Mouse (Mus musculus) MN1 (cell line): Measurements from ENCODE around the gene Krt8.

Source experiments
- DNase-seq: peaks from one replicate; pipeline ENCODE4 v3.0.0-alpha.2; 2016; ENCODE audit warnings: low spot score

The Krt8 gene

GRCm38 (mm10) chr15:101976023-101976422, 28.3 kb downstream of the Krt8 start:
- no peak for DNase-seq

- no peak for DNase-seq
Measured at GRCm38 (mm10) chr15:101974083-101974845, 30.0 kb downstream of the Krt8 start.

- DNase-seq = peak; percentile 96
Measured at GRCm38 (mm10) chr15:101973414-101974077, 30.7 kb downstream of the Krt8 start.

GRCm38 (mm10) chr15:101970536-101970935, 33.7 kb downstream of the Krt8 start:
- peak; percentile 62 for DNase-seq

GRCm38 (mm10) chr15:101966808-101967207, 37.5 kb downstream of the Krt8 start:
- no peak for DNase-seq

GRCm38 (mm10) chr15:101958891-101959290, 45.4 kb downstream of the Krt8 start:
- DNase-seq = no peak

- DNase-seq = no peak
Measured at GRCm38 (mm10) chr15:101954187-101954586, 50.1 kb downstream of the Krt8 start, which contains the start of gene Krt78. TSS of gene Krt78 (minus strand) at chr15:101954287.

GRCm38 (mm10) chr15:101952733-101953474, 51.4 kb downstream of the Krt8 start:
- DNase-seq = no peak
